29 mouse cellular contexts compared by ENCODE assay signal in genomic region chr14:77032433-77032832, GRCm38 (mm10). TPM values are rescaled to one million over a fixed set of nuclear protein-coding genes. Genes with fewer than 3 reads are reported as not detected.
DNase-seq lines count a peak whose midpoint lies in the region; ATAC-seq and TF ChIP-seq lines count a peak whose summit lies in the region.
"Had no signal": no experiment of that assay in that cellular context is flagged by ENCODE, and none has a peak within 500 bp of the region (broad histone marks: within the 10 kb centered on the region; RNA-seq: fewer than 3 reads in every experiment).

No protein-coding gene starts in this region.

- no peak overlapping the region for H3K4me3 ChIP-seq in embryonic facial prominence, embryonic 14.5 days (ENCODE audit: low read depth, low read length)
- H3K4me3 ChIP-seq in embryonic facial prominence, embryonic 10.5 days: no peak overlapping the region
- H3K4me3 ChIP-seq in heart, embryonic 14.5 days (ENCODE audit: control insufficient read depth in 1 of 2, insufficient read depth in 1 of 2, low read depth in 1 of 2, low read length in 2 of 2): no peak overlapping the region
- no peak overlapping the region for H3K4me3 ChIP-seq in lung, embryonic 14.5 days (ENCODE audit: low read depth, low read length)
- H3K4me3 ChIP-seq in midbrain, embryonic 13.5 days (replicated peaks): no peak overlapping the region
- H3K4me3 ChIP-seq: forebrain, embryonic 13.5 days; hindbrain, embryonic 12.5 days; intestine, embryonic 15.5 days; layer of hippocampus, adult 2 months; left cerebral cortex, adult 2 months; limb, embryonic 12.5 days; liver, embryonic 15.5 days; midbrain, embryonic 15.5 days; neural tube, embryonic 15.5 days; stomach, embryonic 15.5 days had no signal

- no peak for TF ChIP-seq CTCF in lung, embryonic 14.5 days (IDR thresholded peaks at IDR 0.05; ENCODE audit: low read depth)

- no peak overlapping the region for H3K4me2 ChIP-seq in embryonic facial prominence, embryonic 14.5 days (ENCODE audit: low read depth, low read length)
- H3K4me2 ChIP-seq in heart, embryonic 14.5 days (ENCODE audit: low read length): peak overlapping the region; percentile 31
- no peak overlapping the region for H3K4me2 ChIP-seq in lung, embryonic 14.5 days
- no peak overlapping the region for H3K4me2 ChIP-seq in midbrain, embryonic 13.5 days (replicated peaks)
- H3K4me2 ChIP-seq: forebrain, embryonic 13.5 days; hindbrain, embryonic 12.5 days; intestine, embryonic 15.5 days; limb, embryonic 12.5 days; liver, embryonic 15.5 days; midbrain, embryonic 15.5 days; neural tube, embryonic 15.5 days; stomach, embryonic 15.5 days had no signal

- DNase-seq in embryonic facial prominence, embryonic 14.5 days (ENCODE audit: low spot score): peak; percentile 41
- DNase-seq in embryonic facial prominence, embryonic 10.5 days (ENCODE audit: low spot score): no peak
- no peak for DNase-seq in heart, postnatal 14 days
- DNase-seq in lung, embryonic 14.5 days: peak; percentile 52
- DNase-seq in lung, postnatal 14 days: no peak
- DNase-seq in lung, postnatal 36 days: peak; percentile 51
- DNase-seq: adrenal gland, postnatal 14 days; cerebellum, adult 11 months; cerebellum, postnatal 10 days; gastrocnemius, postnatal 14 days; kidney, adult 2 months; kidney, postnatal 36 days; retina, postnatal 1 day; right cerebral cortex, postnatal 25 days had no signal

- no peak overlapping the region for H3K27ac ChIP-seq in embryonic facial prominence, embryonic 14.5 days (replicated peaks; ENCODE audit: low read depth, low read length)
- no peak overlapping the region for H3K27ac ChIP-seq in embryonic facial prominence, embryonic 10.5 days (replicated peaks)
- H3K27ac ChIP-seq in heart, embryonic 14.5 days (replicated peaks in 1 of 2; ENCODE audit: control insufficient read depth in 1 of 2, insufficient read depth in 1 of 2, low read depth in 2 of 2, low read length in 2 of 2): peak overlapping the region in 1 of 2 experiments; percentile 60; a peak in 2 of 4 replicates
- no peak overlapping the region for H3K27ac ChIP-seq in lung, embryonic 14.5 days (ENCODE audit: low read depth)
- H3K27ac ChIP-seq in midbrain, embryonic 13.5 days: no peak overlapping the region
- H3K27ac ChIP-seq: forebrain, embryonic 13.5 days; hindbrain, embryonic 12.5 days; hindbrain, postnatal 0 days; intestine, embryonic 15.5 days; layer of hippocampus, adult 2 months; left cerebral cortex, adult 2 months; limb, embryonic 12.5 days; liver, embryonic 15.5 days; midbrain, embryonic 15.5 days; neural tube, embryonic 15.5 days; stomach, embryonic 15.5 days had no signal

- H3K27me3 ChIP-seq in embryonic facial prominence, embryonic 14.5 days (replicated peaks; ENCODE audit: control insufficient read depth, insufficient read depth, low read length): no peaks in the 10 kb centered on the region
- H3K27me3 ChIP-seq in embryonic facial prominence, embryonic 10.5 days (replicated peaks; ENCODE audit: low read depth, poor library complexity, severe bottlenecking): peaks cover 7% of the 10 kb centered on the region; the same call in 1 of the 2 replicates
- H3K27me3 ChIP-seq in heart, embryonic 14.5 days (ENCODE audit: control insufficient read depth, insufficient read depth, low read length): 0 out of 2 replicates have a peak, but pooled peaks cover 3% of the 10 kb centered on the region
- no peaks in the 10 kb centered on the region for H3K27me3 ChIP-seq in lung, embryonic 14.5 days (ENCODE audit: insufficient read depth, low read length)
- peaks cover 7% of the 10 kb centered on the region; the same call in 1 of the 2 replicates for H3K27me3 ChIP-seq in midbrain, embryonic 13.5 days
- H3K27me3 ChIP-seq: CH12.LX; forebrain, embryonic 13.5 days; intestine, embryonic 15.5 days; midbrain, embryonic 15.5 days; neural tube, embryonic 15.5 days; Patski; stomach, embryonic 15.5 days had no signal

- no peak overlapping the region for H3K9ac ChIP-seq in embryonic facial prominence, embryonic 14.5 days (ENCODE audit: low read depth, low read length)
- no peak overlapping the region for H3K9ac ChIP-seq in heart, embryonic 14.5 days (ENCODE audit: low read length)
- no peak overlapping the region for H3K9ac ChIP-seq in lung, embryonic 14.5 days
- H3K9ac ChIP-seq in midbrain, embryonic 13.5 days (replicated peaks): no peak overlapping the region
- H3K9ac ChIP-seq: forebrain, embryonic 13.5 days; hindbrain, embryonic 12.5 days; intestine, embryonic 15.5 days; limb, embryonic 12.5 days; liver, embryonic 15.5 days; midbrain, embryonic 15.5 days; neural tube, embryonic 15.5 days; stomach, embryonic 15.5 days had no signal

- H3K4me1 ChIP-seq in embryonic facial prominence, embryonic 14.5 days (ENCODE audit: control insufficient read depth, insufficient read depth, low read length): peaks cover 7% of the 10 kb centered on the region; the same call in 1 of the 2 replicates
- peaks cover 25% of the 10 kb centered on the region for H3K4me1 ChIP-seq in embryonic facial prominence, embryonic 10.5 days
- H3K4me1 ChIP-seq in heart, embryonic 14.5 days (ENCODE audit: control insufficient read depth in 2 of 2, insufficient read depth in 2 of 2, low read length in 2 of 2): peaks cover 10 to 21% of the 10 kb centered on the region in 2 experiments
- no peaks in the 10 kb centered on the region; the same call in 1 of the 2 replicates for H3K4me1 ChIP-seq in lung, embryonic 14.5 days (ENCODE audit: insufficient read depth)
- H3K4me1 ChIP-seq in midbrain, embryonic 13.5 days (replicated peaks): peaks cover 8% of the 10 kb centered on the region
- H3K4me1 ChIP-seq: intestine, embryonic 15.5 days; stomach, embryonic 15.5 days had no signal

- ATAC-seq in embryonic facial prominence, embryonic 14.5 days (ENCODE audit: low read depth): no peak
- ATAC-seq in heart, embryonic 14.5 days (ENCODE audit: insufficient number of reproducible peaks, insufficient read depth, low FRiP score, low read depth): peak; percentile 65
- ATAC-seq in lung, embryonic 14.5 days (ENCODE audit: insufficient read depth): no peak
- no peak for ATAC-seq in midbrain, embryonic 13.5 days
- ATAC-seq: forebrain, embryonic 13.5 days; hindbrain, postnatal 0 days; intestine, embryonic 15.5 days; midbrain, embryonic 15.5 days; Patski had no signal

- intact Hi-C loops in heart, postnatal 14 days (cut with DNase I): no loop called here

- H3K9me3 ChIP-seq in embryonic facial prominence, embryonic 14.5 days (ENCODE audit: control insufficient read depth, low read length): no peaks in the 10 kb centered on the region
- no peaks in the 10 kb centered on the region for H3K9me3 ChIP-seq in embryonic facial prominence, embryonic 10.5 days
- no peaks in the 10 kb centered on the region for H3K9me3 ChIP-seq in heart, embryonic 14.5 days (ENCODE audit: control insufficient read depth, low read length)
- no peaks in the 10 kb centered on the region for H3K9me3 ChIP-seq in lung, embryonic 14.5 days (ENCODE audit: low read depth, low read length)
- H3K9me3 ChIP-seq in midbrain, embryonic 13.5 days: no peaks in the 10 kb centered on the region
- H3K9me3 ChIP-seq: forebrain, embryonic 13.5 days; hindbrain, embryonic 12.5 days; intestine, embryonic 15.5 days; limb, embryonic 12.5 days; liver, embryonic 15.5 days; midbrain, embryonic 15.5 days; neural tube, embryonic 15.5 days; stomach, embryonic 15.5 days had no signal

- 0 out of 2 replicates have a peak, but pooled peaks cover 3% of the 10 kb centered on the region for H3K36me3 ChIP-seq in embryonic facial prominence, embryonic 14.5 days (ENCODE audit: control insufficient read depth, insufficient read depth, low read length)
- H3K36me3 ChIP-seq in embryonic facial prominence, embryonic 10.5 days (replicated peaks): no peaks in the 10 kb centered on the region
- no peaks in the 10 kb centered on the region for H3K36me3 ChIP-seq in heart, embryonic 14.5 days (ENCODE audit: control insufficient read depth, insufficient read depth, low read length)
- H3K36me3 ChIP-seq in lung, embryonic 14.5 days (ENCODE audit: insufficient read depth): peaks cover 9% of the 10 kb centered on the region; the same call in 1 of the 2 replicates
- H3K36me3 ChIP-seq in midbrain, embryonic 13.5 days: no peaks in the 10 kb centered on the region
- H3K36me3 ChIP-seq: hindbrain, embryonic 12.5 days; intestine, embryonic 15.5 days; limb, embryonic 12.5 days; midbrain, embryonic 15.5 days; neural tube, embryonic 15.5 days; stomach, embryonic 15.5 days had no signal

- 69% methylated on average over 5 of the region's 5 CpGs for WGBS in embryonic facial prominence, embryonic 14.5 days
- WGBS in embryonic facial prominence, embryonic 10.5 days: 77% methylated on average over 5 of the region's 5 CpGs
- 8% methylated on average over 5 of the region's 5 CpGs for WGBS in heart, embryonic 14.5 days
- 44% methylated on average over 5 of the region's 5 CpGs for WGBS in lung, embryonic 14.5 days
- WGBS in midbrain, embryonic 13.5 days: 56% methylated on average over 5 of the region's 5 CpGs

RNA-seq across cellular contexts. Expression of gene Ccdc122, which starts 4.1 kb away (rescaled TPM):
- 4.0 and 4.4 TPM in 2 replicates for polyA plus RNA-seq in embryonic facial prominence, embryonic 14.5 days (2014; fragmentation: Nextera tagmentation; extraction: Ambion mirVana)
- 1.4 and 1.8 TPM in 2 replicates for polyA plus RNA-seq in embryonic facial prominence, embryonic 10.5 days (2016; fragmentation: Nextera tagmentation; extraction: Ambion mirVana)
- polyA plus RNA-seq in heart, embryonic 14.5 days (2014; fragmentation: Nextera tagmentation; extraction: Ambion mirVana): 1.5 and 1.7 TPM in 2 replicates
- under 1 TPM; 0.49 to 0.74 TPM for total RNA-seq in heart, postnatal 14 days (2021)
- polyA plus RNA-seq in lung, embryonic 14.5 days (2014; fragmentation: Nextera tagmentation; extraction: Ambion mirVana): 4.9 and 7.0 TPM in 2 replicates
- 0.79 and 0.86 TPM in 2 replicates for polyA plus RNA-seq in midbrain, embryonic 13.5 days (2015; fragmentation: Nextera tagmentation; extraction: Ambion mirVana)

RNA-seq across cellular contexts. Expression of gene Lacc1, which starts 4.3 kb away (rescaled TPM):
- polyA plus RNA-seq in embryonic facial prominence, embryonic 14.5 days (2014; fragmentation: Nextera tagmentation; extraction: Ambion mirVana): 11.5 and 12.3 TPM in 2 replicates
- polyA plus RNA-seq in embryonic facial prominence, embryonic 10.5 days (2016; fragmentation: Nextera tagmentation; extraction: Ambion mirVana): 4.8 and 5.4 TPM in 2 replicates
- polyA plus RNA-seq in heart, embryonic 14.5 days (2014; fragmentation: Nextera tagmentation; extraction: Ambion mirVana): 5.1 and 6.4 TPM in 2 replicates
- total RNA-seq in heart, postnatal 14 days (2021): 1 to 10 TPM; 2.7 TPM
- 14.6 and 16.6 TPM in 2 replicates for polyA plus RNA-seq in lung, embryonic 14.5 days (2014; fragmentation: Nextera tagmentation; extraction: Ambion mirVana)
- 1.8 TPM in 2 replicates for polyA plus RNA-seq in midbrain, embryonic 13.5 days (2015; fragmentation: Nextera tagmentation; extraction: Ambion mirVana)

Comparison
In these comparisons a context has a peak if more than half of its experiments do, and no peak if none do; other contexts are left out.
1. DNase-seq: peak in embryonic facial prominence, embryonic 14.5 days (single experiment), lung, embryonic 14.5 days (single experiment) and lung, postnatal 36 days (single experiment); none in embryonic facial prominence, embryonic 10.5 days (single experiment), heart, postnatal 14 days (0 of 2) and lung, postnatal 14 days (single experiment).